Mouse (Mus musculus) CD8-positive naive resting alpha-beta T cell, adult 57 days (primary cell): Measurements from ENCODE around the gene Gm21256. TPM values are rescaled to one million over a fixed set of nuclear protein-coding genes. Genes with fewer than 3 reads are reported as not detected.

Experiments used
- total RNA-seq: library from RNA; stranded (reverse); gene quantifications from one replicate; pipeline ENCODE4 v1.2.4, GENCODE M21; 2023

The Gm21256 gene
- total RNA-seq = not detected

GRCm38 (mm10) chrY:47450660-47451059 is at the start of gene Gm21256:
Gm21256 (plus strand) TSS chrY:47450960.

Other genes starting within 250 kb of the Gm21256 start
- not detected for gene Gm21170, start 240.1 kb downstream of the Gm21256 start, total RNA-seq